Mouse (Mus musculus) adipocyte (in vitro differentiated cells): Measurements from ENCODE around the gene Plxdc2.
A peak's percentile ranks its signal among the peaks of the same experiment; 100 is the strongest.

ENCODE experiments used
- DNase-seq: peaks from one replicate; pipeline ENCODE4 v3.0.0-alpha.2; 2016; ENCODE audit warnings: low spot score

Gene Plxdc2

DNA sequence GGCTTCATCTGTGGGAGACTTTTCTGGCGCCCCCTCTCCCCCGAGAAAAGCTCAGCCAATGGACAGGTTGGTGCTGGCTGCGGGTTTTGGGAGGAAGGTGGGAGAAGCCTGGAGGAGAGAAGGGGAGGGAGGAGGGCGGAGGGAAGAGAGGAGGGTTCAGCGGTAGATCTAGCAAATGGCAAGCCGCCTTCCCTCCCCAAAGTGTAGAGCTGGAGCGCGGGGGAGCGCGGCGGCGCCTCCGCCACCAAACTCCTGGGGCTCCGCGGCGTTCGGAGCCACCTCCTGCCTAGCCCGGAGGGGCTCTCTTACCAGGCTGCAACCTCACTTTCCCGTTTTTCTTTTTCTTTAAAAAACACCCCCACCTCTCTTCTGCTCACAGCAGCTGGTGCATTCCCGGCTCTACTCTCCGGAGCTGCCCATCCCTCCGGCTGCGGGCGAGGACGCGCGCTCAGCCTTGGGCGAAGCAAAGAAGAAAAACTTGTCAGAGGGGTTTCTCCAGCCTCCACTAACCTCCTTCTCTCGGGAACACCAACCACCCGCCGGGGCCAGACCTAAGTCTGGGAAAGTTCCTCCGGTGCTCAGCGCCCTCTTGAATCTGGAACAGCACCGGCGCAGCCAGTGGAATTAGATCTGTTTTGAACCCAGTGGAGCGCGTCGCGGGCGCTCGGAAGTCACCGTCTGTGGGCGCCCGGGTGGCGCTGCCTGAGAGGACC lies at the start of gene Plxdc2:
TSS of gene Plxdc2 (plus strand) at position 199 of the 713 bp plus-strand sequence.
- no peak for DNase-seq

DNA sequence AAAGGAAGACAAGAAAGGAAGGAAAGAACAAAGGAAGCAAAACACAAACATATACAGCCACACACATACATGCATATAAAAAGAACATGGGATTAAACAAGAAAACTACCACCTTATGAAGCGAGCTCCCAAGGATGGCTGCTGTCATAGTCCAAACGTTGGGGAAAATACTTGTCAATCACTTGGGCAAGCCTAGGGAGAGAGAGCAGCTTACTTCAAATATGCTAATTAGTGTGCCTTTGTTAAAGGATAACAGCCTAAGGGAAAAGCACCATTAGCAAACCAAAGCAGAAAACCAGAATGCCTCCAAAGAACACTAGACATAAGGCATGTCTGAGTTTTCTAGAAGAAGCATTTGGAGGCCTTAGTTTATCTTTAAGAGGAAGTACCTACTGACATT lies 45.7 kb upstream of the Plxdc2 start:
- no peak for DNase-seq

DNA sequence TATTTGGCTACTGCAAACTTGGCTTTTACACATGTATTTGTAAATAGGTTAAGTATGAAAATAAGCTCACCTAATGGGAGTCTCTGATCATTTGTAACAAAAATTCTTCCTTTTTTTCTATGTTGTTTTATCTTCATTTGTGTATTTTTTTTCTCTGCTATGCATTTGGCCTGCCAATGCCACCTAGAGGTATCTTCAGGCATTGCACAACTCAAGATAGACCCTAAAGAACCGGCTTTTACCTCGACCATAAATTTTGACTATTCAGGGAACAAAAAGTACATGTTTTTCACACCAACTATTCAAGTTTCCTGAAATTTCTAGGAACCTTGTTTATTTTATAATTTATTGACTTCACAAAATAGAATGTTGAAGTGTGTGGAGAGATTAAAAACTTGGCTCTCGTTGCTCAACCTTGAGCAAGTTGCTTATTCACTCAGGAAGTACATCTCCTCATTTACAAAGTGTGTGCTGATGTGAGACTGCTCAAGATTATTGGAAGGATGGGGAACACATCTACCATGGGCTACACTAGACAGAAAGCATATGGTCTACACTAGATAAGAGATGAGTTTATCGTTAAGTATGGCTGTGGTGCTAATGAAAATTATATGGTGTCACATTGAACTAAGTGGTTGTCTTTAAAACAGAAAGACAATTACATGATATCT lies 43.6 kb upstream of the Plxdc2 start:
- DNase-seq: peak; percentile 10

DNA sequence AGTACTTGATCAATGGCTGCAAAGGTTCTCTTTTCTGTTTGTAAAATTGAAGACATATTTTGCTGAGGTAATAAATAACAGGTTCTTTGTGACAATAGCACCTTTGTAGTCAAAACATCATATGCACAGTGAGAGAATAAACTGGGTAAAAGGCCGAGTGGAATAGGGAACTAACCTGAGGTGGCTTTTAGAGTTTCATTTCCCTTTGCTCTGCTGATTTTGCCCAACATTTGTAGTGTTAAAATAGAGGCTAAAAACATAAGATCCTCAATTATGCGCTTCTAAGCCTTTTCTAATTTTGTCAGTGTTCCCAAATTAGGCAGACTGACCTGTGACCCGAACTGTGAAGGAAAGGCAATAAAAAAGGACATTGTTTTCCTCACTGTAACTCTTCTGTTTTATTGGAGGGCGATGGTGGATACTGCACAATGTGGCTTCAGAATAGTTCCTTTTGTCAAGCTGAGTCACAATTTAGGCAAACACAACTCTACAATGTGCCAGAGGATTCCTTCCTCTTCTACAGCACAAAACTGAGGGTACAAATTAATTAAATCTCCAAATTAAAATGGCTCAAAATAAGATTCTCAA lies 20.8 kb upstream of the Plxdc2 start:
- no peak for DNase-seq

DNA sequence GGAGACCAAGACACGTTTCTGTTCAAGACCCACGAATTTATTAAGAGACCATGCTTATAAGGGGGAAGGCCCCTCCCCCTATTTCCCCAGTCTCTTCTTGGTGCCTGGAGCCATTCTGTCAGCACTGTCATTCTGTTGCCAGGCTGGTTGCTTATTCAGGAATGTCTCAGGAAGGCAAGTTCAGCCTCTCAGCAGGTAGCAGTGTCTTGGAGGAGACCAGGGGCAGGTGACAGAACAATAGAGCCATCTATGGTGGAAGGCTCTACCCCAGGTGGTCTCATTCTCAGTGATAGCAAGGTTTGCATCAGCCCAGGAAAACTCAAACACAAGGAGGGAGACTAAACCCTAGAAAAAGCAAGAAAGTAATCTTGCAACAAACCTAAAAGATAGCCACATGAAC lies 11.5 kb upstream of the Plxdc2 start:
- no peak for DNase-seq

DNA sequence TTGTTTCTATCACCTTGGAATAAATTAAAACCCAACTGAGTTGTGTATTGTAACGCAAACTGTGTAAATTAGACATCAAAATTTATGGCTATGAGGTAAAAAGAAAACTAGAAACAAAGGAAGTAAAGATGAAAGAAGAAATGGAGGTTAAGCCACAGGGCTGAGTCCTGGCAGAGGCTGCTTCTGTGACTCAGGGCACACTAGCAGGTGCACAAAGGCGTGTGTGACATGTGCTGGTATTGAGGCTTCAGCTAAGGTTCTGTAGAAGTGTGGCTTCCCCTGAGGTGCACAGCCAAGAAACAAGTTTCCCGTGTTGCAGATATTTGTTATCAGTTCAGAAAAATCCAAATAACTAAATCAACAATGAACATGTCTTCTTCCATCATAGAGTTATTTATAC lies 5.0 kb upstream of the Plxdc2 start:
- no peak for DNase-seq

DNA sequence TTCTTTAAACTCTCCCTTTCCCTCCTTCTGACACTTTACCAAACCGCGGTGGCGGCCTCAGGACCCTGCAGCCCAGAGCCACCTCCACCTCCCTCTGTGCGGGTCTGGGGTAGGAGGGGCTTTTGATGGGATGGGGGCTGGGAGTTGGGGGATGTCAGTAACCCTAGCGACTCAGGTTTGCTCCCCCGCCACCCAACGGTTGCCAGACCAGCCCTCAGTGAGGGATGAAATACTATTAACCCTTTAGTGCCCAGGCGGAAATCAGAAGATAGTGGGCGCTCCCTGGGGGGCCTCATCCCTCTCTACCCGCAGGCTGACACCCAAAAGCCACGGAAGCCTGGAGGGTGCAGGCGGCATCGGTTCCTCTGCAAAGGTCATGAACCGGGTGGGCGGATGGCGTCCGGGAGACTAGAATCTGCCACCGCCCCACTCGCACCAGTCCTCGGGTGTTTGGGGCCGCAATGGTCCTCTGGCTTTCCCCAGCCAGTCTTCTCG lies 446 bp upstream of the Plxdc2 start:
- no peak for DNase-seq

DNA sequence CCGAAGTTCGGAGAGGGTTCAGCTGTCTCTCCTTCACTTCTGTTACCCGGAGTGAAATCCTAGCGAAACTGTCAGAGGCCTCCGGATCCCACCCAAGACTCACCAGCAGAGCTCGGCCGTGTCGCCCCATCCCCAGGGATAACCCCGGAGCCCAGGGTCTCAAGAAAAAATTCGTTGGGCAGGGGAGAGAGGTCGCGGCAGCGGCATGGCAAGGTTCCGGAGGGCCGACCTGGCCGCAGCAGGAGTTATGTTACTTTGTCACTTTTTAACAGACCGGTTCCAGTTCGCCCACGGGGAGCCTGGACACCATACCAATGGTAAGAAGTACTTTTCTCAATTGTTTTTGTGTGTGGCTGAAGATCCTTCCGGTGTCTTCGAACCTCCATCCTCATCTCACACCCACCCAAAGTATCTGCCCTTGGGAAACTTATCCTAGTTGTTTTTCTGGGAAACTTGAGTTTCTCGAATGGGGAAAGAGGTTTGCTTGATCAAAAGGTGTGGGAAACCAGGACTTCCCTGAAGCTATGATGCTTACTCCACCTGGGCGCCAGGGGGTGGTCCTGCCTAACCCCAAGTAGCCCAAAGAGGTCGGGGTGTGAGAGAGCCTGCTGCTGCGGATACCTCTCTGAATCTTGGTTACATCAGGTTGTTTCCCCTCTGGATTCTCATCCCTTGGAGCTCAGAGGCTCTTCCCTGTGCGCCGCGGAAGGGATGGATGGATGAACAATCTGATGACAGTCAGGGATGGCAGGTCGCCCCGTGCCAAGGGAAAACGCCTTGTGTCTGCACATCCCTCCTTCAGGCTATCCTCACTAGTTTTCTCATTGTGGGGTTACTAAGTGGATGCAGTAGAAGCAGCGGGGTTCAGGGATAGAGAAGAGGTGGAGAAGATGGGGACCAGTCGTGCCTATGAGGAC lies 1.1 kb downstream of the Plxdc2 start:
- no peak for DNase-seq

DNA sequence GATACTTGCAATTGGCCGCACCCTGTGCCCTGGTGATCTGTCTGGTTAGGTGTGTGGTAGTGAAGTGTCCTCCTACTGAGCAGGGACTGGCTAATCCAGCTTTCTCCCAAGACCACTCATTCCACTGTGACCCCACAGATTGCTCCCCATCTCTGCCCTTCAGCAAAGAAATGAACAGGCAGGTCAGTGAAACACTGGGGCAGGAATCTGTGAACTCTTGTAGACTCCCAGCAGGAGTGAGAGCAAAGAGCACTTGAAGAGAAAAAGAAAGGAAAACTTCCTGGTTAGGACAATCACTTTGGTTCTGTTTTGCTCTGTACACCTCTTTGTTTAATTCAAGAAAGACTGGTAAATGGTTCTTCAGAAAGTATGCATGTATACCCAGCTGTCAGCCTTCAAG lies 1.8 kb downstream of the Plxdc2 start:
- DNase-seq: no peak

DNA sequence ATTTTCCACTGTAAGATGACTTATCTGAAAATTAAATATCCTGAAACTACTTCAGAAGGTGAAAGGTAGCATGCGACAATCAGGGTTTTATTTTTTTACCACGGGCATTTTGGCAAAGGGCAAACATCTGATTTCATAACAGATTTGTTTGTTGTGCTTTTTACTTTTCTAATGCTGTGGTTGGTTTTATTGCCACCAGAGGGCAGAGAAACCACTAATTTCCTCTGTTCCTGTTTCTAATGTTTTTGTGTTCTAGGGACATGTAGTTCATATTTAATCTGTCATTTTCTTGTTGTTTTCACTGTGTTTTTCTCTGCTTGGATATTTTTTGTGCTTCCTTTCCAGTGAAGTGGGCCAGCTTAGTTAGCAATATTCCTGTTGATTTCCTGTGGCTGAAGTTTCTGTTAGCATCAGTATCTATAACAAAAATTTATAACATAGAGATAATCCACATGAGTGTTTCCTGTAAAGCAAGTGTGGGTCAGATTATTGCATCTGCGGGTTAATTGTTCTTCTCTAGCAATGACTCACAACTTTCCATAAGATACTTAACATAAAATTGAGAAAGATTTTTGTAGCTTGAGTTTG lies 3.3 kb downstream of the Plxdc2 start:
- DNase-seq: peak; percentile 15

DNA sequence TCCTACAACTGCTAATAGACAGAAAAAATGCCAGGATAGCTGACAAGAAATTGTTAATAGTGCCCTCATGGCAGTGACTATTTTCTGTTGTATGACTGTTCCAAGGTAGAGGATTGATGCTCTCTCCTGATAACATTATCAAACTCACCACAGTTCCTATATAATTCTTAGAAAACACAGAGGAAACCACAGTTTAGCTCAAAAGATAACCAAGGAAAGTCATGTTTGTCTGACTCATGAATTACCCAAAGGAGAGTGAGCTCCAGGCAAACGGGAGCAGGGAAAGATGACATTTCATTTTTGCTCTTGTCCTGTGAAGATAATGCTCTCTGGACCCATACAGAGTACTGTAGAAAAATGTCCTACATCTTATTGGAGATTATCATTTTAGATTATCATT lies 8.6 kb downstream of the Plxdc2 start:
- no peak for DNase-seq

DNA sequence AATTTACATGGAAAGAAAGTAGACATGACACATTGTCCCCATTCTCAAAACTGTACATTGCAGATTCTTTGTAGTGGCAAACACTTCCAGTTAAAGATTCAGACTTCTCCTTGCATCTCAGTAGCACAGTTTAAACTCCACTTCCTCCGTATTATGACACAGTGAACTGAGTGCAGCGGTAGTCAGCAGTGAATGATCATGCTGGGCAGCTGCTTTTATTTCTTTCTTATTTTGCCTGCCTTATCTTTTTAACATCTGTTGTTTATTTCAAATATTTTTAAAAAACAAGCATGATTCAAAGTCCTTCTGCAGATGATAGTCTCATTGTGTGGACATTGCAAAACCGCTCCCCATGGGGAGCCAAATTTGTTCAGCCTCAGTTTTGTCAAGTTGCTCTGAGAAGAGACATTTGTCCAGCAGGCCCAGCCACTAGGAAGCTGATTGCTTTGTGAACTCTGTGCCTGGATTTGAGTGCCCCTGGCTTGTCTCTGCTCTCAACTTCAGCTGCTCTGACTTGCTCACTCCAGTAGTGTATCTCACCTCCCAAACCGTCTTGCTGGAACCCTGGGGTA lies 9.8 kb downstream of the Plxdc2 start:
- DNase-seq: no peak

DNA sequence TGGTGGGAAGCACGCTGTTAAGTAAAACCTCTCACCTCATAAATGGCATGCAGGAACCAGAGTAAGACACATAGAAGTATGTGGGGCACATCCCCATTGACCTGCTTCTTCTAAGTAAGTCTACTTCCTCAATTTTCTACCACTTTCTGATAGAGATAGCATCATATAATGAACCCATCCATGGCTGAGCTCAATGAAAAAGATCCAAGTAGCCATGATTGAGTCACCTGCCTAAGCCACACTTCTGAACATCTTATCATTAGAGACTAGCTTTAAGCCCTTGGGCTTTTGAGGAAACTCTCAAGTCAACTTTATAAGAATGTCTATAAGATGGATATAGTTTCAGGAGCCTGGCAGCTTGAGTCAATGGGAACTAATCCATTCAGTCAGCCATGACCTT lies 14.3 kb downstream of the Plxdc2 start:
- no peak for DNase-seq

DNA sequence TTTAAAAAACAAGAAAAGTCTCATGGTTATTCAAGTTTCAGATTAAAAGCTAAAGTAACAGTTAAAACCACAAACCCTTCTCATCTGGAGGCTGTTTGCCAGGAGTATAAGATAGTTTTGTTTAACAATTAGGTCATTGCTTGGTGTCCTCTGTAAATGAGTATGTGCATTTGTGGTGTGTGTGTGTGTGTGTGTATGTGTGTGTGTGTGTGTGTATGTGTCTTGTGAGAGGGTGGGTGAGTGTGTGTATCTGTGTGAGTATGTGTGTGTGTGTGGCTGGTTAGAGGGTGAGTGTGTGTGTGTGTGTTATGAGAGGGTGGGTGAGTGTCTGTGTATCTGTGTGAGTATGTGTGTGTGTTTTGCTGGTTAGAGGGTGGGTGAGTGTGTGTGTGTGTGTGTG lies 18.2 kb downstream of the Plxdc2 start:
- no peak for DNase-seq

DNA sequence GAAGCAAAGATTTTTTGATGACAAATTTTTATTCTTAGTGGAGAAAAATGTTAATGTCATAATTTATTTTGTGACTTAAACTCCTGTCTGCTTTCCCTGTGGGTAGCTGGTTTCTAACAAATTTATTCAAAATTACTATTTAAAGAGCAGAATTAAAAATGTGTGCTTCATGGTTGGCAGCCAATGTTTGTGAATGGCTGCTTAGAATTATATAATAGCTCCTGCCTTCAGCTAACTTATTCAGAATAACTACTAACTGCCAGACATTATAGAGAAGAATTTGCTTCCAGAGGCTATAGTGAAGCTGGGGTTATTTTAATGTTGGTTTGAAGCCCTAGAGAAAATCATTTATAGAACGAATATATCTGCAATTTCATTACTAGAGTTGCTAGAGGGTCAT lies 30.1 kb downstream of the Plxdc2 start:
- DNase-seq: no peak

DNA sequence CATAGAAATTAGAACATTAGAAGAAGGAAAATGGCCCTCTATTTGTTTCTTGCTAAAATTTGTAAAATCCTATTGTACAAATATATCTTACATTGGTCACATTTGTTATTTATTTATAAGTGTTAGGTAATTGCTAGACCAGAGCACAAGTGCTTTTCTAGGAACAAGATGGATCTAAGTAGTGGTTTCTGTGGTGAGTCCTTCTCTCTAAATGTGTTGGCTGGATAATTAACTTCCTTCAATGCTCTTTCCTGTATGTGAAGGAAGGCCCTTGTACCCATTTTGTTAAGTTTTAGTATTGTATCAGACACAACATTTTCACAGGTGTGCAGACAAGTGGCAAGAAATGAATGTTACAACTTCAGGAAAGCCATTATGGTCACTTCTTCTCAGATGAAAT lies 30.6 kb downstream of the Plxdc2 start:
- no peak for DNase-seq

DNA sequence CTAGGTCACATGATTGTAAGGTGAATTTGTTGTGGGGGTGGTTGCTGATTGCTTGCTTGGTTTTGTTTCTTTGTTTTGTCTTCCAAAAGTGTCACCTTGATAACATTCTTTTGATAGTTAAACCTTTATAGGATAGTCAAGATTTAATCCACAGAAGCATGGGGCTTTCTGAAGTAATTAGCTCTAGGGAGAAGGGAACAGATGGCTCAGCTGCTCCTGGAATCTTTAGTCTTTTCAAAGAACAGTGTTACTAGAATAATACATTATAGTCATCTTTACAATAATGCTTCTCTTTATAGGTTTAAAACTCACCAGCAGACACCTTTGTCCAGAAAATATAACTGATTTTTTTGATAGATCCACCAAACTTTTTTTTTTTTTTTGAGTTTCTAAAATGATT lies 31.7 kb downstream of the Plxdc2 start:
- no peak for DNase-seq

DNA sequence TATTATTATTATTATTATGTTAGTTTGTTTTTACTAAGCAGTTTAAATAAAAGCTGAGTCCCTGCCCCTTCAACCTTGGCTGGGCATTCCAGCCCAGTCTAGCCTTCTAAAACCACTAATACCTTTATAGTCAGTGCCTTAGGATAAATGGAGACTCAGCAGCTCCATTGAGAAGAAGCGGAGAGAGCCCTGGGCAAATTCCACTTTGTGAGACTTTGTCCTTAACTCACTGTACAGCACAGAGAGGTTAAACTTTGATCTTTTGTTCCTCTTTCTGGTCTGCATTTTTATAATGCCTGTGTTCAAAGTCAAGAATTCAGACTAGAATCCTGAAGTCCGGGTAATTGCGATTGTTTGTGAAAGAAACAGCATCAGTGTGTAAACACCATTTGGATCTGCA lies 41.4 kb downstream of the Plxdc2 start:
- DNase-seq: no peak

DNA sequence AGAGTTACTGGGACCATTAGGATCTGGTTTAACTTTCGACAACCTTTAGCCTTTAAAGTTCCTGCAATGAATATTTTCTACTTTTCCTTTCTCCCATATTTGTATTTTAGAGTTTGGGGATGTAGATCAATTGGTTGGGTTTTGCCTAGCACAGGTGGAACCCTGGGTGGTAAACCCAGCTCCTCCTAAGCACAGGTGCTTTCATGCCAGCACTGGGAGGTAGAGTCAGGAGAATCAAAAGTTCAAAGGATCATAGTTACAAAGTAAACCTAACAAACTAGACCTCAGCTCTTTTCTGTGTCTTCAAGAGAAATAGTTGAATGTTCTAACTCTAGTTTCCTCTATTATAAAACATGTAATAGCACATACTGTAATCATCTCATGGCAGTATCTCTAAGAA lies 41.9 kb downstream of the Plxdc2 start:
- no peak for DNase-seq

DNA sequence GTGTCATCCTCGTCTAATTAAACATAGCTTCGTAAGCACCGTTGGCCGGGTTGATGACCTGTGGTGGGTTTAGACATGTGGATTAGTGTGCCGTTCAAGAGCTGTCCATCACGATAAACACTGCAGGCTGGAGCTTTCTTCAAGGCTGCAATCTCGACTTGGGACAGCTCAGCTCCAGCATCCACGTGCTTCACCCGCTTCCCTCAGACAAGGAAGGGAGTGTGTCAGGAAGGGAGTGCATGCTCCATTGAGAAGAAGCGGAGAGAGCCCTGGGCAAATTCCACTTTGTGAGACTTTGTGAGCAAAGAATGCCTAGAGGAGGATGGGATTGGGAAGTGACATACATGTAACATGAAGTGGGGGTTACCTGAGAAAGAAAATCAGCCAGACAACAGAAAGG lies 42.8 kb downstream of the Plxdc2 start:
- DNase-seq: no peak

DNA sequence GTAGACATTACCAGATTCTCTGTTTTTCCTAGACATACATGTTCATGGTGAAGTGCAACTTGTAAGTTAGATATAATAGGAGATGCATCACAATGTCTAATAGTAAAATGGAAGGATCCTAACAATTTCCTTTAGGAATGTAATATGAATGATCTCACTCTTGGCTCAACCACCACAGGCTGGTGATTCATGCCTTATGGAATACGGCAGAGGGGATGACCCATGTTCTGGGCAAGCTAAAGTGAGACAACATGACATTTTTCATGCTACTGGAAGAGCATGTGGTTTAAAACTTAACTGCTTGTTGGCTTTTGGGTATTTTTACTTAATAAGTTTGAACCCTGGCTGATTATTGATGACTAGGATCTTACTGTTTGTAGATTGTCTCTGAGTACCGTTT lies 50.4 kb downstream of the Plxdc2 start:
- no peak for DNase-seq
